Mouse (Mus musculus) left cerebral cortex, adult 8-10 months (tissue): Measurements from ENCODE around the gene 1700003H04Rik. TPM values are rescaled to one million over a fixed set of nuclear protein-coding genes. Genes with fewer than 3 reads are reported as not detected.
A peak's percentile ranks its signal among the peaks of the same experiment; 100 is the strongest.

Experiments used
- DNase-seq, 2 experiments: peaks; one replicate each; pipeline ENCODE4 v3.0.0; 2022; ENCODE audit warnings: low spot score in 2 of 2
- total RNA-seq, 4 experiments: library from RNA; stranded (reverse); gene quantifications; 2 replicates each; pipeline ENCODE4 v1.2.4; 2022

The 1700003H04Rik gene
- total RNA-seq: not detected

GRCm38 (mm10) chr3:124581001-124581400, at the start of gene 1700003H04Rik:
1700003H04Rik (minus strand) TSS chr3:124581101.
- no peak for DNase-seq

GRCm38 (mm10) chr3:124623031-124623430, 42.1 kb upstream of the 1700003H04Rik start:
- DNase-seq: no peak

GRCm38 (mm10) chr3:124613287-124613686, 32.4 kb upstream of the 1700003H04Rik start:
- DNase-seq: peak in 1 of 2 experiments; percentile 73

DNA sequence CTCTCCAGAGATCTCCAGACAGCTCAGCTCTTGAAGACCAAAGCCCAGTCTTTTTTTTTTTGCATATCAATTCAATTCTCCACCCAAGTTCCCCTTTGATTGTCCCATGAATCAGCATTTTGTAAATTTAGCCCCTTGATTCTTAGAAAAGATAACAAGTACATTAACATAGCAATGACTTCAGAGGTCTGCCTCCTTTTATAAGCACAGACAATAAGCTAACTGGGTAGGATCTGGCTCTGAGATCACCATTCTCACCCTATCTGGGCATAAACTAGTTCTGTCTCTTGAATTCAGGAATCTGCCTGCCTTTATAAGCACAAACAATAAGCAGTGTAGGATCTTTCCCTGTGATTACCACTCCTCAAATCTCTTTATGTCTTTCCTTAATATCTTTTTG, 29.1 kb upstream of the 1700003H04Rik start:
- no peak for DNase-seq

GRCm38 (mm10) chr3:124606021-124606517, 25.2 kb upstream of the 1700003H04Rik start:
- DNase-seq: no peak

- no peak for DNase-seq
Measured at GRCm38 (mm10) chr3:124605518-124605917, 24.6 kb upstream of the 1700003H04Rik start.

- DNase-seq: no peak
Measured at GRCm38 (mm10) chr3:124597789-124598188, 16.9 kb upstream of the 1700003H04Rik start.

GRCm38 (mm10) chr3:124587534-124587933, 6.6 kb upstream of the 1700003H04Rik start:
- no peak for DNase-seq

- no peak for DNase-seq
Measured at GRCm38 (mm10) chr3:124585761-124586160, 4.9 kb upstream of the 1700003H04Rik start.

DNA sequence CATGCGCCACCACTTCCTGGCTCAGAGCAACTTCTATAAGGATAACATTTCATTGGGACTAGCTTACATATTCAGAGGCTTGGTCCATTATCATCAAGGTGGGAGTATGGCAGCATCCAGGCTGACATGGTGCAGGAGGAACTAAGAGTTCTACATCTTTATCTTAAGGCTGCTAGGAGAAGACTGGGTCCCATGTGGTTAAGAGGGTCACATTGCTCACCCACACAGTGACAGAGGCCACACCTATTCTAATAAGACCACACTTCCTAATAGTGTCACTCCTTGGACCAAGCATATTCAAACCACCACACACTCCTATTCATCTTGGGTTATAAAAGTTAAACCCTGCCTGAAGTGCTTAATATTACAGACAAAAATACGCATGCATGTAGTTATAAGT, 23.6 kb downstream of the 1700003H04Rik start:
- no peak for DNase-seq

DNA sequence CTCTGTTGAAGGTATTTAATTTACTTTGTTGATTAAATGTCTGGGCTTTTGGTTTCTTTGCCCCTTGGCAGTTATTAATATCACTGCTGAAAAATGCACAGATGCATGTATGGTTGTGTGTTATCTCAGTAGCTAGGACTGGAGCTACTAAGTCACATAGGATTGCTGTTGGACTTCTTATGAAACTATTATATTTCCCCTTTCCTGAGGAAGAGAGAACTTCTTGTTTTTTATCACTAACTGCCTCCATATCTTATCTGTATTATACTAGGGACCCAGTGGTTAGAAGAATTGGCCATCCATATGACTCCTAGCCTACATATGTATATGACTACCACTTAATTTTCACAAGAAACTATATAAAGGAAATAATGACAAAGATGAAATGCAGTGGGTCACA, 24.9 kb downstream of the 1700003H04Rik start:
- no peak for DNase-seq

DNA sequence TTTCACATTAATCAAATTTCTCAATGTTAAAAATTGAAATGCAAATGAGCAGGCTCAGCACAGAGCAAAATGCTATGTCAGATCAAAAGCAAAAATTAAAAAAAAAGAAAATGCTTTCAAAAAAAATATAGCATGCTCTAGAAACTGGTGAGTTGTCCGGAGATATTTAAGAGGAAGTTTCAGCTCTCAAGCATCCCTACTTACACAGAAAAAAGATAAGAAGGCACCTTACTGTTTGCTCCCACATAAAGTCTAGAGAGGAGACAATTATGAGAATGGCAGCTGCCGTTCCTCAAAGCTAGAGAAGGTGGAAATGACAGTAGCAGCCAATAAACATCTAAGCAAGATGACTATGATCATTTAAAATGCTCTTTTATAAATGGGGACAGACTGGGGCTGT, 25.8 kb downstream of the 1700003H04Rik start:
- no peak for DNase-seq

DNA sequence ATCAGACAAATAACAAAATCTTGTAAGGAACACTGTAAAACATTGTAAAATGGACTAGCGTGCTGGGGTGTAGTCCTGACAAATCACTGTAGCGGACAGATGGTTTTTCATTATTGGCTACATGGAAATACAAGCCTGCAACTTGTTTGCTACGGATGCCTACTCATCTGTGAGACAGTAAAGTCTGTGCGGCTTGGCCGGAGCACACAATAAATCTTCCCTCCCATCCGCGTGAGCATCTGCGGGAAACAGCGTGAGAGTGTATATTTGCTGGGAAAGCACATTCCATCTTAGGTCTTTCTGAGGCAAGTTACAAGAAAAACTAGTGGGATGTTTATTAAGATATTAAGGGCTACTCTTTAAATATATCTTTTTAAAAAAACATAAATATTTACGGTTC, 32.0 kb downstream of the 1700003H04Rik start:
- DNase-seq: no peak

DNA sequence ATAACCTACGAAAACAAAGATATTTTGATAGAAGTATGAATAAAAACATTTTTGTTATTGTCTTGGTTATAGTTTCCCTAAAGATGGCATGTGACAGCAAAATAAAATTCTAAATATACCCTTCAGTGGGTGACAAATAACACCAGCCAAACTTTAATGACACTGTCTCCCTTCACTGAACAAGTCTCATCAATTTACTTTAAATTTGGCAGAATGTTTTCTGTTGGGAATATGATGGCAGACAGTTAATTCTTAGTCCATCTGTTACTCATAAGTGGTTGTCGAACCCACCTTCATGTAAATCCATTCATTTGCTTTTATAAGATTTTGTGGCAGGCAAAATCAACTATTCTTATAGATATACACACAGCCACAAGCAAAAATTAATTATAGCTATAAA, 42.6 kb downstream of the 1700003H04Rik start:
- DNase-seq: no peak

GRCm38 (mm10) chr3:124536602-124537001, 44.3 kb downstream of the 1700003H04Rik start:
- DNase-seq: no peak

GRCm38 (mm10) chr3:124518786-124519185, 62.1 kb downstream of the 1700003H04Rik start:
- DNase-seq: no peak

Other genes with a start within 250 kb of the 1700003H04Rik start
- gene 1700006A11Rik, start 155.1 kb downstream of the 1700003H04Rik start, total RNA-seq: not detected